Mouse (Mus musculus) heart, embryonic 10.5 days (tissue): ENCODE results near the gene Gm49355. TPM values are rescaled to one million over a fixed set of nuclear protein-coding genes. Genes with fewer than 3 reads are reported as not detected.
"Not testable (repeated sequence)": the region's sequence is repeated elsewhere in the genome, so short reads cannot be mapped to it uniquely, and the experiment has no call there.

ENCODE experiments used
- DNase-seq: peaks from one replicate; pipeline ENCODE4 v3.0.0-alpha.2; 2017; ENCODE audit warnings: low spot score
- H3K27ac ChIP-seq: fragments of 300-500 bp; sonication (generic); 2 replicates; pipeline ENCODE4 v1.5.1; 2016; ENCODE audit warnings: mild to moderate bottlenecking
- H3K27me3 ChIP-seq: fragments of 300-500 bp; sonication (generic); 2 replicates; pipeline ENCODE4 v1.6.1; 2016; ENCODE audit warnings: mild to moderate bottlenecking; ENCODE audit not compliant: poor library complexity, insufficient read depth, severe bottlenecking
- H3K36me3 ChIP-seq: fragments of 300-500 bp; sonication (generic); 2 replicates; pipeline ENCODE4 v1.6.1; 2016; ENCODE audit warnings: mild to moderate bottlenecking, moderate library complexity
- H3K4me1 ChIP-seq: fragments of 300-500 bp; sonication (generic); 2 replicates; pipeline ENCODE4 v1.6.1; 2016; ENCODE audit warnings: mild to moderate bottlenecking
- H3K4me3 ChIP-seq: fragments of 300-500 bp; sonication (generic); 2 replicates; pipeline ENCODE4 v1.5.1; 2016; ENCODE audit warnings: mild to moderate bottlenecking, moderate library complexity
- H3K9me3 ChIP-seq: fragments of 300-500 bp; sonication (generic); 2 replicates; pipeline ENCODE4 v1.6.1; 2016; ENCODE audit warnings: mild to moderate bottlenecking, moderate library complexity
- WGBS: fragments of 180-500 bp; shearing (Covaris S2); methylation state at CpG from one replicate; pipeline ENCODE4 v1.1.7; 2016; 5-methylcytosine and 5-hydroxymethylcytosine counted together
- polyA plus RNA-seq: library from polyadenylated mRNA; unstranded; fragments of >200 nt; fragmentation: Nextera tagmentation; extraction: Ambion mirVana; gene quantifications from 2 replicates; pipeline ENCODE4 v1.2.1, GENCODE M21; 2016

Gm49355 gene
- polyA plus RNA-seq = 0.14 and 0.20 TPM in 2 replicates

DNA sequence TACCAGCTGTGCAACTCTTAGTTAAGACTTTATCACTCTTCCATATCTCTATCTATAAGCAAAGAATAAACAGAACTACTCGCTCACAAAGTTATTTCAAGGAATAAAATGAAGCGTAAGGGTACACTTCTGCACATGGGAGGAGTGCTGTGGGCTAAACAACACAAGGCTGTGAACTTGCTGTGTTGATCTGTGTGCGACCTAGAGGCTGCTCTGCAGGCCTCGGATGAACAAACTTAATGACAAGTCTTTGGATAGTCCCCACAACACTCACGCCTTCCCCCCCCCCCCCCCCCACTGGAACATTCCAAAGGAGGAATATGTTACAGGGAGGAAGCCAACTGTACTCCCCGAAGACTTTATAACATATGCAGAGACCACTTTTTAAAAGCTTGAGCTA is at the start of gene Gm49355:
Gm49355 (plus strand) TSS at position 336 of the 400 bp plus-strand sequence.
- Histone ChIP-seq H3K9me3 (no peaks in the 10 kb centered on the region), H3K4me3 (peak within 1 kb of the TSS; percentile 80), H3K4me1 (no peaks in the 10 kb centered on the region), H3K36me3 (no peaks in the 10 kb centered on the region), H3K27me3 (no peaks in the 10 kb centered on the region), H3K27ac (peak within 1 kb of the TSS; percentile 94)
- no peak for DNase-seq
- WGBS = 83% methylated on average over 6 of the region's 6 CpGs

GRCm38 (mm10) chr14:12243726-12244125 is 40.0 kb upstream of the Gm49355 start:
- Histone ChIP-seq H3K4me3 (no peak overlapping the region), H3K27ac (no peak overlapping the region), H3K27me3 (no peaks in the 10 kb centered on the region), H3K9me3 (no peaks in the 10 kb centered on the region), H3K4me1 (no peaks in the 10 kb centered on the region), H3K36me3 (0 out of 2 replicates have a peak, but pooled peaks cover 3% of the 10 kb centered on the region)
- WGBS = 56% methylated on average over 4 of the region's 4 CpGs
- DNase-seq = no peak

GRCm38 (mm10) chr14:12276031-12276430 is 7.7 kb upstream of the Gm49355 start:
- no peaks in the 10 kb centered on the region for H3K4me1 ChIP-seq
- no peak for DNase-seq
- no peak overlapping the region for H3K4me3 ChIP-seq
- no peak overlapping the region for H3K27ac ChIP-seq
- 63% methylated on average over 3 of the region's 3 CpGs for WGBS
- no peaks in the 10 kb centered on the region for H3K36me3 ChIP-seq
- H3K27me3 ChIP-seq = no peaks in the 10 kb centered on the region
- no peaks in the 10 kb centered on the region for H3K9me3 ChIP-seq

GRCm38 (mm10) chr14:12284141-12284912 is 551 bp downstream of the Gm49355 start, which contains the start of gene 3830406C13Rik:
Gene 3830406C13Rik (plus strand): TSS chr14:12284173.
- no peaks in the 10 kb centered on the region for H3K9me3 ChIP-seq
- H3K36me3 ChIP-seq = no peaks in the 10 kb centered on the region
- peak within 1 kb of the TSS; percentile 80 for H3K4me3 ChIP-seq
- peak; percentile 95 for DNase-seq
- H3K4me1 ChIP-seq = no peaks in the 10 kb centered on the region
- WGBS = 2% methylated on average over 48 of the region's 48 CpGs
- H3K27ac ChIP-seq = peak within 1 kb of the TSS; percentile 94
- H3K27me3 ChIP-seq = no peaks in the 10 kb centered on the region

DNA sequence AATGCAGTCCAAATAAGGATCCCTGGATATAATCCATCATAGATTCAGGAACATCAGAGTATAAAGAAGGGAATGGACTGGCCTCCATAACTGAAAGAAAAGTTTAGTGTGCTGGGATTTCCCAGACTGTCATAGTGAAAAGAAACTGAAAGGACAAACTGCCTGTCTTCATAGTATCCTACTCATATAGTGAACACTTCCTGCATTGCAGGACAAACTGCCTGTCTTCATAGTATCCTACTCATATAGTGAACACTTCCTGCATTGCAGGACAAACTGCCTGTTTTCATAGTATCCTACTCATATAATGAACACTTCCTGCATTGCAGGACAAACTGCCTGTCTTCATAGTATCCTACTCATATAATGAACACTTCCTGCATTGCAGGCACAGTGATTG is 6.0 kb downstream of the Gm49355 start:
- not testable (repeated sequence) for H3K9me3 ChIP-seq, H3K4me1 ChIP-seq, H3K27ac ChIP-seq, H3K4me3 ChIP-seq, H3K36me3 ChIP-seq, H3K27me3 ChIP-seq, DNase-seq

DNA sequence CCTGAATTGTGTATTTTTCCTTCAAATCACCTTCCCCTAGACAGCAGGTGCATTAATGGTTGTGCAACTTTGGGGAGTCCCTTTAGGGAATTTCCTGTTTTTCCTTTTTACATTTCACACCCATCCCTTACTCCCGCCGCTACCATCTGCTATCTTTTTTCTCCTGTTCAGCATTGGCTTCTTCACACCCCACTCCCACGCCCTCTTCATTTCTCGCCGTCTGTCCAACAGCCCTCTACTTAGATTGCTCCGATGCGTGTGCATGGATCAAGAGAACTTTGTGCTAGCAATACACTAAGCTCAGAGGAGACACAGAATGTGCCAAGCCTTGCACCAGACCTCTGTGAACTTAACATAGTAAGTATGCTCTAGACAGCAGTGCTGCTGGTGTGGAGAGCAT is 12.6 kb downstream of the Gm49355 start:
- H3K9me3 ChIP-seq = no peaks in the 10 kb centered on the region
- H3K27ac ChIP-seq = no peak overlapping the region
- H3K4me3 ChIP-seq = no peak overlapping the region
- DNase-seq = no peak
- 0 out of 2 replicates have a peak, but pooled peaks cover 5% of the 10 kb centered on the region for H3K36me3 ChIP-seq
- WGBS = 90% methylated on average over 7 of the region's 7 CpGs
- H3K27me3 ChIP-seq = no peaks in the 10 kb centered on the region
- H3K4me1 ChIP-seq = no peaks in the 10 kb centered on the region

GRCm38 (mm10) chr14:12299171-12299570 is 15.4 kb downstream of the Gm49355 start:
- no peaks in the 10 kb centered on the region for H3K4me1 ChIP-seq
- no peaks in the 10 kb centered on the region for H3K9me3 ChIP-seq
- H3K4me3 ChIP-seq = no peak overlapping the region
- no peak overlapping the region for H3K27ac ChIP-seq
- 0 out of 2 replicates have a peak, but pooled peaks cover 5% of the 10 kb centered on the region for H3K36me3 ChIP-seq
- no peak for DNase-seq
- H3K27me3 ChIP-seq = no peaks in the 10 kb centered on the region

- Histone ChIP-seq H3K4me3 (no peak overlapping the region), H3K4me1 (no peaks in the 10 kb centered on the region), H3K36me3 (0 out of 2 replicates have a peak, but pooled peaks cover 5% of the 10 kb centered on the region), H3K27me3 (no peaks in the 10 kb centered on the region), H3K9me3 (no peaks in the 10 kb centered on the region), H3K27ac (no peak overlapping the region)
- 77% methylated on average over 6 of the region's 6 CpGs for WGBS
- no peak for DNase-seq
Observed at GRCm38 (mm10) chr14:12299654-12300053, 15.9 kb downstream of the Gm49355 start.

DNA sequence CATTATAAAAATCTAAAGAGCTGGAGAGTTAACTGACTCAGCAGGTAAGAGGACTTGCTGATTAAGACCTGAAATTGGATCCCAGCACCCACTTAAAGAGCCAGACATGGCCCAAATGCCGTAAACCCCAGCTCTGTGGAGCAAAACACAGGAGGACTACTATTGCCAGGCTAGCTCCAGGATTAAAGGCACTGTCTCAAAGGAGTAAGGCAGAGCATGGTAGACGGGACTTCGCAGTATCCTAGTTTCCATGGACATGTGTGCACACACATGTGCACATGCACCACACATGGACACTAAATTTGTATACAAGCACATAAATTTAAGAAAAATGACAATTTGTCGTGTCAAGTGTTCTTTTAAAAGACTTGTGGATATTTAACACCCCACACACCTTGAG is 16.5 kb downstream of the Gm49355 start:
- Histone ChIP-seq H3K27me3 (no peaks in the 10 kb centered on the region), H3K4me3 (no peak overlapping the region), H3K36me3 (0 out of 2 replicates have a peak, but pooled peaks cover 5% of the 10 kb centered on the region), H3K27ac (no peak overlapping the region), H3K9me3 (no peaks in the 10 kb centered on the region), H3K4me1 (no peaks in the 10 kb centered on the region)
- 74% methylated on average over 4 of the region's 4 CpGs for WGBS
- DNase-seq = no peak

DNA sequence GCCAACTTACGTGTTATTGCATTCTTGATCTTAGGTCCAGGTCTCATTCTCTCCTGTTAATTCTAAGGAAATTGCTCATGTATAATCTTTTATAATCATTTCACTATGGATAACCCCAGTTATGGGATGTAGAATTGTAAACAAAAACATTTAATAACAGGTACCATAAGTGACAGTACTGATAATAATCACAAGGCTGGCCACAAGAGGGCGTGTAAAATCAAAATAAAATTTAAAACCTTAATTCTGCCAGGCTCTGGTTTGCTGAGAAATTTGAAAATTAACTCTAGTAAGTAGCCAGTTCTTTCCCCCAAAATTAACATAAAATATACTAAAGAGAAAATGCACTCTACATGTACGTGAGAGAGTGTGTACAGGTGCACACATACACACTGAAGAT is 16.9 kb downstream of the Gm49355 start:
- Histone ChIP-seq H3K27ac (no peak overlapping the region), H3K9me3 (no peaks in the 10 kb centered on the region), H3K4me3 (no peak overlapping the region), H3K36me3 (0 out of 2 replicates have a peak, but pooled peaks cover 5% of the 10 kb centered on the region), H3K4me1 (no peaks in the 10 kb centered on the region), H3K27me3 (no peaks in the 10 kb centered on the region)
- 69% methylated on average over 3 of the region's 3 CpGs for WGBS
- no peak for DNase-seq

GRCm38 (mm10) chr14:12303106-12303505 is 19.3 kb downstream of the Gm49355 start:
- Histone ChIP-seq H3K4me3 (no peak overlapping the region), H3K9me3 (no peaks in the 10 kb centered on the region), H3K27me3 (no peaks in the 10 kb centered on the region), H3K36me3 (0 out of 2 replicates have a peak, but pooled peaks cover 5% of the 10 kb centered on the region), H3K4me1 (no peaks in the 10 kb centered on the region), H3K27ac (no peak overlapping the region)
- DNase-seq = no peak
- WGBS = 88% methylated on average over 2 of the region's 2 CpGs

GRCm38 (mm10) chr14:12333622-12334021 is 49.8 kb downstream of the Gm49355 start:
- peak; percentile 68 for DNase-seq
- H3K27me3 ChIP-seq = peaks cover 58% of the 10 kb centered on the region
- no peak overlapping the region for H3K4me3 ChIP-seq
- H3K4me1 ChIP-seq = no peaks in the 10 kb centered on the region
- no peak overlapping the region for H3K27ac ChIP-seq
- no peaks in the 10 kb centered on the region for H3K36me3 ChIP-seq
- WGBS = 75% methylated on average over 7 of the region's 7 CpGs
- no peaks in the 10 kb centered on the region for H3K9me3 ChIP-seq

GRCm38 (mm10) chr14:12334925-12335324 is 51.1 kb downstream of the Gm49355 start:
- H3K4me3 ChIP-seq = no peak overlapping the region
- H3K27ac ChIP-seq = no peak overlapping the region
- WGBS = 34% methylated on average over 7 of the region's 7 CpGs
- no peaks in the 10 kb centered on the region for H3K9me3 ChIP-seq
- no peak for DNase-seq
- no peaks in the 10 kb centered on the region for H3K4me1 ChIP-seq
- no peaks in the 10 kb centered on the region for H3K36me3 ChIP-seq
- peaks cover 71% of the 10 kb centered on the region for H3K27me3 ChIP-seq
